Mouse (Mus musculus) stomach, embryonic 14.5 days (tissue): ENCODE measurements around the gene Msn. TPM values are rescaled to one million over a fixed set of nuclear protein-coding genes. Genes with fewer than 3 reads are reported as not detected.

Experiments
- ATAC-seq: fragments of 200-750 bp; cut with Nextera tagmentation; 2 replicates; pipeline ENCODE4 v1.8.0; 2017; ENCODE audit warnings: low read depth, moderate TSS enrichment; ENCODE audit not compliant: insufficient number of reproducible peaks, insufficient read depth, low FRiP score
- H3K27ac ChIP-seq: fragments of 300-500 bp; sonication (generic); 2 replicates; pipeline ENCODE4 v1.5.1; 2014; ENCODE audit warnings: mild to moderate bottlenecking, low read length, moderate library complexity, mixed read lengths
- H3K27me3 ChIP-seq: fragments of 300-500 bp; sonication (generic); 2 replicates; pipeline ENCODE4 v1.6.1; 2014; ENCODE audit warnings: low read length, control low read depth, mixed read lengths; ENCODE audit not compliant: control insufficient read depth, insufficient read depth
- H3K36me3 ChIP-seq: fragments of 300-500 bp; sonication (generic); 2 replicates; pipeline ENCODE4 v1.6.1; 2014; ENCODE audit warnings: mild to moderate bottlenecking, control low read depth, low read length, moderate library complexity, mixed read lengths; ENCODE audit not compliant: control insufficient read depth, insufficient read depth
- H3K4me1 ChIP-seq: fragments of 300-500 bp; sonication (generic); 2 replicates; pipeline ENCODE4 v1.6.1; 2014; ENCODE audit warnings: low read length, control low read depth, mixed read lengths; ENCODE audit not compliant: control insufficient read depth, insufficient read depth
- H3K4me2 ChIP-seq: fragments of 300-500 bp; sonication (generic); replicated peaks from 2 replicates; pipeline ENCODE4 v1.6.1; 2014; ENCODE audit warnings: low read depth, low read length, control low read depth
- H3K4me3 ChIP-seq: fragments of 300-500 bp; sonication (generic); 2 replicates; pipeline ENCODE4 v1.5.1; 2014; ENCODE audit warnings: low read depth, low read length, control low read depth
- H3K9ac ChIP-seq: fragments of 300-500 bp; sonication (generic); replicated peaks from 2 replicates; pipeline ENCODE4 v1.6.1; 2014; ENCODE audit warnings: low read depth, mild to moderate bottlenecking, control low read depth, low read length, moderate library complexity, mixed read lengths
- H3K9me3 ChIP-seq: fragments of 300-500 bp; sonication (generic); 2 replicates; pipeline ENCODE4 v1.6.1; 2016; ENCODE audit warnings: low read depth, low read length, control low read depth; ENCODE audit not compliant: control insufficient read depth
- WGBS: fragments of 180-500 bp; shearing (Covaris S2); extraction: QIAGEN DNeasy Blood & Tissue Kit; methylation state at CpG from one replicate; pipeline ENCODE4 v1.1.7; 2014; 5-methylcytosine and 5-hydroxymethylcytosine counted together
- polyA plus RNA-seq: library from polyadenylated mRNA; unstranded; fragments of >200 nt; fragmentation: Nextera tagmentation; extraction: Ambion mirVana; gene quantifications from 2 replicates; pipeline ENCODE4 v1.2.1, GENCODE M21; 2014

Gene Msn
- 87.3 and 92.4 TPM in 2 replicates for polyA plus RNA-seq

DNA sequence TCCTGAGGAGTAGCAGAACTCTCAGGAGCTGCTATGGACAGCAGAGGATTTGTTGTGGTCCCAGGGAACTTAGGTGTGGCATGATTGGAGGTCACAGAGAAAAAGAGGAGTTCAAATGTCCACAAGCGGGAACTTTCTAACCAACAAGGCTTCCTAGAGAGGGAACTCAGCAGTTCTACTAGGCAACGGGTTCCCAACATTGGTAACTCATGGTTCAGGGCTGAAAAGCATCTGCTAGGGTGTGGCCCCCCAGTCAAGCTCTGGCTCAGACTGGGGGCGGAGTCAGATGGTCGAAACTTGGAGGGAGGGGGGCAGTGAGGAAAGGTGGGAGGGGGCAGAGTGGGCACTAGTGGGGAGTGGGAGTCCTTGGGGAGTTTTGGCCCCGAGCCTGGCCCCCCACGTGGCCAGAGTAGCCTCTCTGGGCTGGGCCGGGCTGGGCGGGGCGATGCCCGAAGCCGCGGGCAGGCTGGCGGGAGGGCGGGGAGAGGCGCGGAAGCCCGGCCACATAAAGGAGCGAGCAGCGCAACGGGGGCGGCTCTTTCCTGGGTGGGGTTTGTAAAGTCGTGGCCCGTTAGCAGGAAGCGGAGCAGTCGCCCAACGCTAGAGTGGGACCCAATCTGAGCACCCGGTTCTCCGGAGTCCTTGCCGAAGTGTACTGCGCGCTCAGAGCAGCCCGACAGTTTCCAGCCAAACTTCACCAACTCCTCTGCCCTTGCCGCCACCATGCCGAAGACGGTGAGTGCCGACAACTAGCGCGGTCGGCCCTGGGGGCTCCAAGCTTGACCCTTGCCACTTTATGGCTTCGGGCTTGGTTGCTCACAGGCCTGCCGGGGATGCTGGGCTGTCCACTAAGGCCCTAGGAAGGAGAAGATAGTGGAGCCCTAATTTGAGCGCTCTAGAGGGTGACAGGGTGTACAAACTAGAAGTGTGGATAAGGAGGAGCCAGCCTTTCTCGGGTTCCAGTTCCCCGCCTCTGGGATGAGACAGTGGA lies at the start of gene Msn:
Gene Msn (plus strand): TSS at position 534 of the 991 bp plus-strand sequence.
- WGBS, result 29% methylated on average over 42 of the region's 44 CpGs
- Histone ChIP-seq H3K27ac (peak within 1 kb of the TSS; percentile 66), H3K4me2 (peak within 1 kb of the TSS; percentile 47), H3K27me3 (no peaks in the 10 kb centered on the region), H3K9ac (peak within 1 kb of the TSS; percentile 45), H3K4me1 (no peaks in the 10 kb centered on the region), H3K4me3 (peak within 1 kb of the TSS; percentile 40), H3K36me3 (no peaks in the 10 kb centered on the region), H3K9me3 (no peaks in the 10 kb centered on the region)
- ATAC-seq, result peak; percentile 85

DNA sequence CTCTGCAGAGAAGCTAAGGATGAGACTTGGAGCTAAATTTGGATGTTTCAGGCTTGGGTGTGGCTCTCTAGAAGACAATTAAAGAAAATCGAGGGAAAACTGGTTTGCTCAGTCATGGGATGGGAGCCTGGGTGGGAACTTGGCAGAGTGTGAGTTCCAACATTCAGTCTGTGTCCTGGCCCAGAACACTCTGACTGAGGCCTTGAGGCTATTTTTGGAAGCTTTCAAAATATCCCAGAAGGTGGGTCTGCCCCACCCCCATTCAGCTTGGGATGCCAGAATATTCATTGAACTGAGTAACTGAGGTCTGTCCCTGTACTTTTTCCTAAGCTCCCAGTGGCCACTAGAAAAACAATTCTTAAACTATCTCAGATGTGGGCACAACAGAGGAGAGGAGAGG lies 43.0 kb upstream of the Msn start:
- Histone ChIP-seq H3K36me3 (no peaks in the 10 kb centered on the region), H3K9me3 (no peaks in the 10 kb centered on the region), H3K27ac (no peak overlapping the region), H3K4me3 (no peak overlapping the region), H3K27me3 (no peaks in the 10 kb centered on the region), H3K9ac (no peak overlapping the region), H3K4me2 (no peak overlapping the region), H3K4me1 (no peaks in the 10 kb centered on the region)
- no peak for ATAC-seq
- 68% methylated on average over 1 of the region's 1 CpGs for WGBS

DNA sequence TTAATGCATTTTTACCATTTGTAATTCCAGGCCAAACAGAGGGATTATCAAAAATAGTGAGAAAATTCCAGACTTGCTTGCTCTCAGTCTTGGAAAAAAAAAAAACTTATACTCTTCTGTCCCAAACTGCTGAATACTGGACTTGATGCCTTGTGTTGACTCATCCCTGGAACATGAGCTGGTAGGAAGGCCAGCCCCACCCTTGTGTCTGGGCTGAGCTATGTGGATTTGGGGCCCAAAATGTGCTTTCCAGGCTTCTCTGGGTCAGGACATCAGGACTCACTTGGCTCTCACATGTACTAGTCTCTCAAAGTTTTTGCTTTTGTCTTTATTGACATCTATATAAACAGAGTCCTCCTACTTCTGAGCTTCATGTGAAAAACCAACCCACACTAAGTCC lies 18.1 kb upstream of the Msn start:
- Histone ChIP-seq H3K4me2 (no peak overlapping the region), H3K4me1 (no peaks in the 10 kb centered on the region), H3K9ac (no peak overlapping the region), H3K27me3 (no peaks in the 10 kb centered on the region), H3K9me3 (no peaks in the 10 kb centered on the region), H3K4me3 (no peak overlapping the region), H3K27ac (no peak overlapping the region), H3K36me3 (no peaks in the 10 kb centered on the region)
- no peak for ATAC-seq

DNA sequence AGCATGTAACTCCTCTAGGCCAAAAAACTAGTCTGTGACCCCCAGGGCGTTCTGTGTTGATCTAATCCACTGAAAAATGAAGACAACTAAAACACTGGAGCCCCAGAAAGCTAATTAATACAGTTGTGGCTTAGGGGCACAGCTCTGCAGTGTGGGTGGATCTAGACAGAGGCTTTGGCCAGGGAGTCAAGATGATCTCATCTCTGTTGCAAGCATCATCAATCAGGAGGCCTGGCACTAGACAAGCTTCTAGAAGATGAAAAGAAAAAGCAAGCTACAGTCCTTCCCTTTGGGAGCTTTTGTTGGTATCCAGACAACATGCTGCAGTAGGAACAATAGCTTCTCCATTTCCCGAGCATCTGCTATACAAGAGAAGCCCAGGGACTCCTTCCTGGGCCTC lies 9.6 kb upstream of the Msn start:
- H3K9ac ChIP-seq, result no peak overlapping the region
- no peaks in the 10 kb centered on the region for H3K4me1 ChIP-seq
- no peak overlapping the region for H3K4me2 ChIP-seq
- no peaks in the 10 kb centered on the region for H3K27me3 ChIP-seq
- H3K27ac ChIP-seq, result no peak overlapping the region
- WGBS, result 47% methylated on average over 2 of the region's 2 CpGs
- H3K9me3 ChIP-seq, result no peaks in the 10 kb centered on the region
- no peak overlapping the region for H3K4me3 ChIP-seq
- ATAC-seq, result no peak
- no peaks in the 10 kb centered on the region for H3K36me3 ChIP-seq

DNA sequence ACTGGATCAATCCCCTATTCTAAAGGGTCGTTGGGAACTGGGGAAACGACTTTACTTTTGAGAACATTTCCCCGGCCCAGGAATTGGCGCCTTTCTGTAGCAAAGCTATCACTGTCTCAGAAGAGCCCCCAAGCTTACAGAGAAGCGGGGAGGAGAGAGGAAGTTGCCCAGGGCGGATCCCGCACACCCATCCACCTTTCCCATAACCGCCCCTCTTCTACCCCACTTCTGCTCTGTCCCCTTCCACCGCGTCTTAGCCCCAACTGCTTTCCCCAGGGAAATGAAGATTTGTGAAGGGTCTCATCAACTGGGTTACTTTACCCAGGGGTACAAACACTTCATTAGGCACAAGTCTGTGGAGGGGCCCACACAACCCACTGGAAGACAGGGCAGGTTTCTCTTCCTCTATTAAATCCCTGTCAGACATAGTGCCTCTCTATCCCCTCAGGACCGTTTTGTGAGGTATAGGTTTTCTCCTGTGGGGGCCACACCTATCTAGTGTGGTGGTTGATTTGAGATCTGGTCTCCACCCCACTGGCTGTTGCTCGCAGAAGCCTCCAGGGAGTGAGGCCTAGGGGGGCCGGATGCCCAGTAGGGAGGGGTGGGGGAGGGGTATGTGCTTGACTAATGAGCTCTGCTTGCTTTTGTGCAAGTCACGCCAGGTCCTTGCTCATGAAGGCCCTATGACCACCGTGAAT lies 820 bp downstream of the Msn start:
- peak overlapping the region; percentile 47 for H3K4me2 ChIP-seq
- H3K36me3 ChIP-seq, result no peaks in the 10 kb centered on the region
- no peaks in the 10 kb centered on the region for H3K27me3 ChIP-seq
- peak overlapping the region; percentile 45 for H3K9ac ChIP-seq
- WGBS, result 21% methylated on average over 15 of the region's 15 CpGs
- H3K27ac ChIP-seq, result peak overlapping the region; percentile 66; the same call in 1 of the 2 replicates
- H3K9me3 ChIP-seq, result no peaks in the 10 kb centered on the region
- peak; percentile 53; the same call in 1 of the 2 replicates for ATAC-seq
- peak overlapping the region; percentile 40 for H3K4me3 ChIP-seq
- H3K4me1 ChIP-seq, result no peaks in the 10 kb centered on the region

DNA sequence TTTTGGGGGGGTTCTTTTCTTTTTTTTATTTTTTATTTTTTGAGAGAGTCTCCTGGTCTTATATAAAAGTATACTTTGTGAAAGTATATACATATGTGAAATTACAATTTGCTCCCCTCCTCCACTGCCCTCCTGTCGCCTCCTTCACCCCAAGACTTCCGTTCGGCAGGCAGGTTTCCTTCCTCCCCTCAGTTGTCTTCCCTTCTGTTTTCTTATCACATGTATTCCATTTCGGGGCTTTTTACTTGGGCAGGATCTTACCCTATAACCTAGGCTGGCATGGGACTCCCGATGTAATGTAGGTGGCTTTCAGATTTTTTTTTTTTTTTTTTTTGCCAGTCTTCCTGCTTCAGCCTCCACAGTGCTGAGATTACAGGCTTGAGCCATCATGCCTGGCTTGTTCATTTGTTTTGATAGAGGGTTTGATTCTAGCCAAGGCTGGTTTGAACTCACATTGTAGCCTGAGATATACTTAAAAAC lies 1.7 kb downstream of the Msn start:
- no peak overlapping the region for H3K27ac ChIP-seq
- no peaks in the 10 kb centered on the region for H3K4me1 ChIP-seq
- 44% methylated on average over 5 of the region's 5 CpGs for WGBS
- no peaks in the 10 kb centered on the region for H3K36me3 ChIP-seq
- ATAC-seq, result no peak
- H3K9ac ChIP-seq, result no peak overlapping the region
- H3K4me3 ChIP-seq, result peak overlapping the region; percentile 40
- H3K9me3 ChIP-seq, result no peaks in the 10 kb centered on the region
- H3K4me2 ChIP-seq, result peak overlapping the region; percentile 47
- no peaks in the 10 kb centered on the region for H3K27me3 ChIP-seq

DNA sequence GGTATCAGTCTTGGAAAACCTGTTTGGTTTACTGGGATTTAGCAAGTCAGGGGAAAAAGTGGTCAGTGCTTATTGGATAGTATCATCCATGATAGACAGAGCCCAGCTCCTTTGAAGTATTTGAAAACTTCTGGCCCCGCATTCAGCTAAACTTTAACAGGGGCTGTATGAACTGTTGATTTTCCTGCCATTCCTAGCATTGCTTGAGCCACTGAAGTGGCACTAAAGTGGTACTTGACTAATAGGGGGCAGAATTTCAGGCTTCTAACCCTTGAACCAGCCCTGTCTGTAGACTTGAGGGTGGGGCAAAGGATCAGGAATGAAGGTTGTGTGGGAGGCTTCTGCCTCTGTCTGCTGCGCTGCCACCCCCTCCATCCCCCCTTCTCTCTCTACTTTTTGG lies 3.2 kb downstream of the Msn start:
- H3K4me2 ChIP-seq, result no peak overlapping the region
- no peak overlapping the region for H3K27ac ChIP-seq
- H3K4me1 ChIP-seq, result no peaks in the 10 kb centered on the region
- H3K9ac ChIP-seq, result no peak overlapping the region
- H3K27me3 ChIP-seq, result no peaks in the 10 kb centered on the region
- no peak for ATAC-seq
- H3K4me3 ChIP-seq, result no peak overlapping the region
- no peaks in the 10 kb centered on the region for H3K36me3 ChIP-seq
- no peaks in the 10 kb centered on the region for H3K9me3 ChIP-seq
- 85% methylated on average over 2 of the region's 2 CpGs for WGBS

DNA sequence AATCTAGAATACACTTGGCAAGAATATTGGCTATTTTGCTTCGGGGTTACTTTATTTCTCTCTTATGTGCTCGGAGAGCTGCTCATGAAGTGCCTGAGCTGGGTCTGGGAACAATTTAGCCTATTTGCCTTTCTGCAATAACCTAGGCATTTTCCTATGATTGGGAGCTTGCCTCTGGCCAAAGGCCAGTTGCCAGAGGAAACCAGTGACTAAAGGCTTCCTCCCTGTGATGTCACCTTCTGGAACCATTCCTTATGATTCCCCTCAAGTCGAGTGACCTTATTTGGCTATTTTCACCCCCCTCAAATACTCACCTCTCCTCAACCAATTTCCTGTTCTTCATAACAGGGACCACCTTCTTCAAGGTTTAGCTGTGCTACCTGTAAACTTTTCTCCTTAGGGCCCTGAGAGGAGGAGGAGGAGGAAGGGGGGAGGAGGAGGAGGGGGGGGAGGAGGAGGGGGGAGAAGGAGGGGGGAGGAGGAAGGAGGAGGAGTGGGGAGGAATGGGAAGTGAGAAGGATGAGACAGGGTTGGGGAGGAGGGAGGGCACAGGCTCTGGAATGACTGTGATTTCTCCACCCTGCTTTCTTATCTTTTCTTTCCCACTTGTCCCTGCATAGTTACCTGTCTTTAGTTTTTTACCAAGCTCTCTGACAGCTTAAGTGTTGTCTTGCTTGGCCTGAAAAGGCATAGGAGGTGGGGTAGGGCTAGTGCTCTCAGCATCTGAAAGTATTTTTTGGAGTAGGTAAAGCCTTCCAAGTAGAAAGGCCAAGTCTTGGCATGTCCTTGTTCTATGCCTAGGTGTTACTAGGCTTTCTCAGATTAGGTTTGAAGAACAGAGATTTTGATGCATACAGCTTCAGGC lies 11.8 kb downstream of the Msn start:
- H3K9ac ChIP-seq, result no peak overlapping the region
- no peak overlapping the region for H3K4me2 ChIP-seq
- no peak for ATAC-seq
- no peaks in the 10 kb centered on the region for H3K36me3 ChIP-seq
- no peak overlapping the region for H3K4me3 ChIP-seq
- H3K4me1 ChIP-seq, result no peaks in the 10 kb centered on the region
- 58% methylated on average over 3 of the region's 3 CpGs for WGBS
- H3K27me3 ChIP-seq, result no peaks in the 10 kb centered on the region
- H3K9me3 ChIP-seq, result no peaks in the 10 kb centered on the region
- no peak overlapping the region for H3K27ac ChIP-seq
